Mouse (Mus musculus) liver, adult (tissue): Measurements from ENCODE around the gene Kctd19.

Source experiments
- GATA4 ChIP-seq: IDR thresholded peaks from 2 replicates; pipeline ENCODE4 v1.6.1; 2014; ENCODE audit warnings: mild to moderate bottlenecking, low read length; ENCODE audit not compliant: insufficient replicate concordance

The Kctd19 gene

DNA sequence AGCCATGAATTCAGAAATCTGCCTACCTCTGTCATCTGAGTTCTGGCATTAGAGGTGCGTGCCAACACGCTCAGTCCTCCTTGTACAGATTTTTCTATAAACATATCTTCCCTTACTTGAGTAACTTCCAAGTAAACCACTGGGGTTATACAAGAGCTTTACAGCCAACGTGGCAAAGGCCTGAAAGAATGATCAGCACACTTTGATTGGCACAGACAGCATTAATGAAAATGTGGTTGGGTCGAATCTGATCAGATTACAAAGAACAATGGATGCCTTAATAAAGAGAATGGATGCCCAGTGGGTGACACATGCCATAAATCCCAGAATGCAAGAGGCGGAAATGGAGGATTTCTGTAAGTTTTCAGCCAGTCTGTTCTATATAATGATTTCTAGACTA lies 22.9 kb upstream of the Kctd19 start:
- no peak for TF ChIP-seq GATA4

DNA sequence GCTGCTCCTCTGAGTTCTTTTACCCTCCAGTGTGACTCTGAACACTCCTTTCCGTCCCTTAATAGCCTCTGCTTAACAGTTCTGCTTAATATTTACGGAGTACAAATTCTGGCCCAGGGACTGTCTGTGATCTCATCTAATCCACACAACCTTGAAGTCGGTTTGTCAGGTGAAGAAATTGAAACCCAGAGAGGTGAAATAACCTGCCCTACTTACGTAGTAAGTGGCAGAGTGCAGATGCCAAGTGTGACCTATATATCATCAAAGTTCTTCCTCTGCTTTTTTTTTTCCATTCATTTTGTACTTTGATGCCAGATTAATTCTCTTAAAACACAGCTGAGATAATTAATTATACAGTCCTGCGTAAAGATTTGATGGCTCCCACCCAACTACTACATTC lies 20.8 kb upstream of the Kctd19 start:
- TF ChIP-seq GATA4, result no peak

DNA sequence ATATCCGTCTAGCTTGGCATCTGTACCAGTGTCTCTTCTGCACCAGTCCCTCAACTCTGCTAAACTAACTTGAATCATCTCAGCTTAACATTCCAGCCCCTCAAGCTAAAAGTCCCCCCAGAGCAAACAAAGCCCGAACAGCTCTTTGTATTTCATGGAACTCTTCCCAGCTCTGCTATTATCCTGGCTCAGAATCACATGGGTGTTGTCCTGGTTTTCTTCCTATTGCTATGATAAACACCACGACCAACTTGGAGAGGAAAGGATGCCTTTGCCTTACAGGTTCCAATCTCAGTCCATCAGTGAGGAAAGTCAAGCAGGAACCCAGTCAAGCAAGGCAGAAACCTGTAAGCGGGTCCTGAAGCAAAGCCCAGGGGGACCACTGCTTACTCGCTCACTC lies 20.2 kb upstream of the Kctd19 start:
- TF ChIP-seq GATA4, result no peak

DNA sequence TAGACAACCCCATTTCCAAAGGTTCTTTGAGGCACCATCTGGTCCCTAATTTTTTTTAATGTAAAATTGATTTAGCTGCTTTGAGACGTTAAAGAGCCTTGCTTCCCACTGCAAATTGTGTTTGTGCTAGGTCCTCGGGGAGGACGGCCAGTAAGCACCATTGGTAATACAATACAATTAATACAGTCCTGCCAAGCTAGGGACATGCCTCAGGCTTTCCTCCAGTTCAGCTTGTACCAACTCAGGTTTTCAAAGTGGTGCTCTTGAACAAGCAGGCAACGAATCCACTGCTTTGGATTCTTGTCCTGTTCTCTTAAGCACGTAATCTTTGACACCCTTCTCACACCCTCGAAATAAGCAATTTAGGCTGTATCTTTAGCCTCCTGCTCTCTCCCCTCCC lies 19.7 kb upstream of the Kctd19 start:
- TF ChIP-seq GATA4, result no peak

DNA sequence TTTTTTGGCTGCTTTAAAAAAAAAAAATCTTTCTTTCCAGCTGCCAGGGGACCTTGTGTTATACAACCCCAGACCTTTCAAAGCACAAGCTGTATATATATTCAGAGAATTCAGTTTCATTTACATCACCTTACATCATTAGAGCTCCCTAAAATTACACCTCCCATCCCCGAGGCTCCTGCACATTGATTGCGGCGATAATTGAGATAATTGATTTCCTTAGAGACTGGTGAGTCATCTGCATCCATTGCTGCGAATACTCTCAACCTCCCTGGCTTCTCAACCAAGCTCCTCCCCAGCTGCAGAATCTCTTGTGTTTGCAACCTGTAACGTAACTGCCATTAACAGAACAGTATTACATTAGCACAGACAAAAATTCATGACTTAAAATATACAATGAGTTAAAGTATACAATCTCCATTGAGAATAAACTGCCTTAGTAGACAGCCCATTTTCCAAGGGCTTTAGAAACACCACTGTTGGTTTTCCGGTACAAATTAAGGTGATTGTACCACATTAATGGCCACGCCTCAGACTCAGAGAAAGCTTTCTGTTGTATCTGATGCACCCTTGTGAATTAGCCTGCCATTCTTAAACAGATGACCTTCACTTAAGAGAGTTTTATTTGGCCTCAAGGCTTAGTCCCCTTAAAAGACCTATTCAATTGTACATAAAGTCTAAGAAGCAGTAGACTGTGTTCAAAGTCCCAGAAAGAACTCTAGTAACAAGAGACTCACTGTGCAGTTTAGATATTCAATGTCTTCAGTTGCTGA lies 18.6 kb upstream of the Kctd19 start:
- no peak for TF ChIP-seq GATA4

DNA sequence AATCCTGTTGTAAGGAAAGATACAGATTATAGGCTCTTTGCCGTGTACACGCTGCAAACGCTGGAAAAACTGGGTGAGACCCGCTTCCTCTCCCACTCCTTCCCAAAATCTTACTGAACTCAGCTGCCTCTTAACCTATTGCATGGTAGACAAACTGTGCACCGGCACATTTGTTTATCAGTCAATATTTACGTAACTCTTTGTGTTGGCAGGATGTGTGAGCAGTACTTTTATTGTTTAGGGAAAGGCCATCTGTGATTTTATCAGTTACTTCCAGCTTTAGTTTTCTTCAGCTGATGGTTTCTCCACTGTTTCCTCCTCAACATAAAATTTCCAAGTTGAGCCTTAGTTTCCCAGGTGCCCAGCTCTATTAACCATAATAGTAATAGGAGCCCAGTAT lies 13.6 kb upstream of the Kctd19 start:
- no peak for TF ChIP-seq GATA4

- TF ChIP-seq GATA4, result no peak
Measured at GRCm38 (mm10) chr8:105422006-105422405, 8.7 kb upstream of the Kctd19 start.

GRCm38 (mm10) chr8:105419800-105420199 lies 6.5 kb upstream of the Kctd19 start:
- no peak for TF ChIP-seq GATA4

- TF ChIP-seq GATA4, result no peak
Measured at GRCm38 (mm10) chr8:105418992-105419391, 5.7 kb upstream of the Kctd19 start.

- no peak for TF ChIP-seq GATA4
Measured at GRCm38 (mm10) chr8:105409947-105410346, 3.4 kb downstream of the Kctd19 start.

- TF ChIP-seq GATA4, result no peak
Measured at GRCm38 (mm10) chr8:105408331-105408730, 5.0 kb downstream of the Kctd19 start.

DNA sequence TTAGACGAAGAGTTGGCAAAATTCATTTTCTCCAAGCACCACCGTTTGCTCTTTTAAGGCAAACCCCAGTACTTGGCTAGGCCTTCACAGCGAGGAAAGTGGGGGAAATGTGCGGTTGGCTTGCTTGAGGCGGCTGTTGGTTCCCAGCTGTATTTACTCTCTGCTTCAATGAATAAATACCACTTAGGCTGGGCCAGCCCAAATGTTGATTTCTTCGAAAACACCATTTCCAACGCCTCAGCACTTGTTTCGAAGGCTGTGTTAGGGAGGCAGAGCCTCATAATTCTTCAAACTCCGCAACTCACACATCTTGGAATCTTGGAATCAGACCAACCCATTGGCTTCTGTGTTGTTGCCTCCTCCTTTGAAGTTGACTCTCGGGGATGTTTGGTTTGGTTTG lies 6.9 kb downstream of the Kctd19 start:
- TF ChIP-seq GATA4, result no peak

GRCm38 (mm10) chr8:105404496-105404895 lies 8.8 kb downstream of the Kctd19 start:
- TF ChIP-seq GATA4, result no peak

- no peak for TF ChIP-seq GATA4
Measured at GRCm38 (mm10) chr8:105403467-105403866, 9.8 kb downstream of the Kctd19 start.

DNA sequence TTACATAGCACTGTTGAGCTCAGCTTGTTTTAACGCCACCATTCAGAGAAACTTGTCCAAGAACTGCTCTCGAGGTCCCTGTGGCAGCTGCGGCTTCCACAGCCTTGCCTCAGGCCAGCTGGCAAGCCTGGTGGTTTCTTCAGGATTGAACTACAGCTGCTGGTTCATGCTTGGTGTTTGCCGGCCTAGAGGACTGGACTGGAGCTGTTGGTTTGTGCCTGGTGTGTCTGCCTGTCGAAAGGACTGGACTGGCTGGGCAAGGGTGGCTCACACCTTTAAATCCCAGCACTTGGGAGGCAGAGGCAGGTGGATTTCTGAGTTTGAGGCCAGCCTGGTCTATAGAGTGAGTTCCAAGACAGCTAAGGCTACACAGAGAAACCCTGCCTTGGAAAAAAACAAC lies 13.3 kb downstream of the Kctd19 start:
- no peak for TF ChIP-seq GATA4

DNA sequence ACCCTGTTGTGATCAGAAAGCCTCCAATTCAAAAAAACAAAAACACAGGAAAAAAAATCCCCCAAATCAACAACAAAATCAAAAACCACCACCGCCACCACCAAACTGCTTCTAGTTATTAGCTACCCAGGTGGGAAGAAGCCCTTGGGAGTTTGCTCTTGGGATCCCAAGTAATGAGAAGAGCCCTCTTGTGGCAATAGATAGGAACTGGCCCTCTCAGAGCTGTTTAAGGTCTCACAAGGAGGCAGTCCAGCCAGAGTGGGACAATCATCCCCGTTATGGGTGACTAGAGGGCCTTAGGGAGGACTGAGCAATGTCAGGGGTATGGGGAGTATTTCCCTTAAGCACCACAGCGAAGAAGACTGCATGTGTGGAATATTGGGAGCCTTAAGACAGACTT lies 15.6 kb downstream of the Kctd19 start:
- TF ChIP-seq GATA4, result no peak

- no peak for TF ChIP-seq GATA4
Measured at GRCm38 (mm10) chr8:105393915-105394314, 19.4 kb downstream of the Kctd19 start.

GRCm38 (mm10) chr8:105393089-105393787 lies 20.1 kb downstream of the Kctd19 start:
- no peak for TF ChIP-seq GATA4
